Mouse (Mus musculus) frontal cortex, postnatal 36 days (tissue): ENCODE measurements around the gene Xkr7.

Experiments used
- DNase-seq, 2 experiments: peaks; one replicate each; pipeline ENCODE4 v3.0.0; 2022; ENCODE audit warnings: low spot score in 2 of 2

Xkr7 gene

GRCm38 (mm10) chr2:153031126-153032082 is at the start of gene Xkr7:
Xkr7 (plus strand) TSS chr2:153031852.
- DNase-seq, result no peak

DNA sequence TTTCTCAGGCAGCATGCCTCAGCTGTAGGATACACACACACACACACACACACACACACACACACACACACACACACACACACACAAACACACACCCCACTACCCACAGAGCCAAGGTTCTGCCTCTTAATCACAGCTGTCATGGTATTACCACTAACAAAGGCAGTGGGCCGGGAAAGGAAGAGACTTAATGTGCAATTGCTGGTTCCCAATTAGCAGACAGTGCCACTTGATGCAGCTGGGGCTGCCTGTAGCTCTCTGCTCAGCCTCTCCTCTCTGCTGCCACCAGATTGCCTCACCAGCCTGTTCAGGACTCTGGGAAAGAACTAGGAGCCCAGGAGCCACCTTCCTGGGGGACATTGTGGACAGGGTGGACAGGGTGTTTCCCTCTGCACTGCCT is 46.1 kb upstream of the Xkr7 start:
- DNase-seq, result no peak

- DNase-seq, result no peak
Observed at GRCm38 (mm10) chr2:152991529-152991928, 40.1 kb upstream of the Xkr7 start.

DNA sequence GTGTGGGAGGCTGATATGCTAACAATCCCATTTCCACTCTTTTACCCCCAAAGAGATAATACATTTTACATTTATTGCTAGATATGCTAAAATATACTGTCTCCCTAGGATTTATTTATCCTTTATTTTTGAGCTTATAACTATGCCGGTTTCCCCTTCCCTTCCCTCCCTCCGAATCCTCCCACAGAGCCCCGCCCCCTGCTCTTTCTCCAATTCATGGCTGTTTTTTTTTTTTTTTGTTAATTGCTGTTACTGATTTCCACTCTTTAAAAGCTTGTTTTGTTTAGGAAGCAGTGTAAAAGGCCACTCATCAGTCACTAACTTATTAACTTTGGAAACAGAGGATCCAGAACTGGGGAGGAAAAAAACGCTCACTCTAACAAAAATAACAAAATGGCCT is 34.6 kb upstream of the Xkr7 start:
- no peak for DNase-seq

DNA sequence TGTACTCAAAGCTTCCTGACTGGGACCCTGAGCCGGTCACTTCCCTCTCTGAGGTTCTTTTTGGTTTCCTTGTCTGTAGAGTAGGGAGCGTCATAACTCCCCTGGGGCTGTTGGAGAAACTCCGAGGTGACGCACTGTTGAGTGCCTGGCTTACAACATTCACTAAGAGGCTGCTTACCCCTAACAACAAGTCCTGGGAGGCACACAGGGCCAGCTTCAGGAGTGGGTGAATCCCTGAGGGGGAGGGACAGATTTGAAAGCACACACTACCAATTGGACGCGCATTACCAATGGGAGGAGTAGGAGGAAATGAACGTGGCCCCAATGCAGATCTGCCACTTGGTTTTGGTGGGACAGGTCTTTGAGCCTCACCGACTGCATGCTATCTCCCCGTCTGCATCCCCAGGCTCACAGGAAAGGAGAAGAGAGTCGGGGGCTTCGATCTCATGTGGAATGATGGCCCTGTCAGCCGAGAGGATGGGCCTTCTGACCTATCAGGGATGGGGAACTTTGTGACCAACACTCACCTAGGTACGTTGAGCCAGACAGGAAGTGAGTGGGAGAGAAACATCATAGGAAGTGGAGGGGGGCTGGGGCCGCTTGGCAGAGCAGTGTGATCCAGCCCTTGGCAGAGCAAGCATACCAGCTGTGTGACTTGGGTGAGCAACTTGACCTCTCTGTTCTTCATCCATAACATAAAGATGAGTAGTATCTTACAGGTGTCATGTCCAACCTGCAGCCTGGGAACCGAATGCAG is 29.0 kb upstream of the Xkr7 start:
- DNase-seq, result no peak

GRCm38 (mm10) chr2:153003681-153004338 is 27.8 kb upstream of the Xkr7 start:
- DNase-seq, result no peak

DNA sequence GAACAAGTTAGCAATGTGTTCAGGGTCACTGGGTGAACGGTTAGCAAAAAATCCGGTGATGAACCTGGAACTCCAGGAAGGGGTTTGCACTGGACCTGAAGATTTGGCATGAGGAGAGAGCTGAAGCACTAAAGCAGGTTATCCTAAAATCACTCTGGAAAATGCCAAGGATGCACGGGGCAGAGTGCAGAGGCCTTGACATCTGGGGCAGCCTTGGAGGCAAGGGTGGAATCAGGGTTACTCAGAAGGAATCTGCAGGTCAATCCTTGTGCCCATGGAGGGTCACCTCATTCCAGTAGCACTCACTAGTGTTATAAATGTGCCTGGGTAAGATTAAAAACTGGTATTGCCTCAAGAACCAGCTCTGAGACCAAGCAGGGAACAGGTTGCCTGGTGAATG is 25.7 kb upstream of the Xkr7 start:
- DNase-seq, result no peak

- DNase-seq, result no peak
Observed at GRCm38 (mm10) chr2:153009192-153009973, 22.3 kb upstream of the Xkr7 start.

- peak in 1 of 2 experiments; percentile 40 for DNase-seq
Observed at GRCm38 (mm10) chr2:153013724-153014515, 17.7 kb upstream of the Xkr7 start.

DNA sequence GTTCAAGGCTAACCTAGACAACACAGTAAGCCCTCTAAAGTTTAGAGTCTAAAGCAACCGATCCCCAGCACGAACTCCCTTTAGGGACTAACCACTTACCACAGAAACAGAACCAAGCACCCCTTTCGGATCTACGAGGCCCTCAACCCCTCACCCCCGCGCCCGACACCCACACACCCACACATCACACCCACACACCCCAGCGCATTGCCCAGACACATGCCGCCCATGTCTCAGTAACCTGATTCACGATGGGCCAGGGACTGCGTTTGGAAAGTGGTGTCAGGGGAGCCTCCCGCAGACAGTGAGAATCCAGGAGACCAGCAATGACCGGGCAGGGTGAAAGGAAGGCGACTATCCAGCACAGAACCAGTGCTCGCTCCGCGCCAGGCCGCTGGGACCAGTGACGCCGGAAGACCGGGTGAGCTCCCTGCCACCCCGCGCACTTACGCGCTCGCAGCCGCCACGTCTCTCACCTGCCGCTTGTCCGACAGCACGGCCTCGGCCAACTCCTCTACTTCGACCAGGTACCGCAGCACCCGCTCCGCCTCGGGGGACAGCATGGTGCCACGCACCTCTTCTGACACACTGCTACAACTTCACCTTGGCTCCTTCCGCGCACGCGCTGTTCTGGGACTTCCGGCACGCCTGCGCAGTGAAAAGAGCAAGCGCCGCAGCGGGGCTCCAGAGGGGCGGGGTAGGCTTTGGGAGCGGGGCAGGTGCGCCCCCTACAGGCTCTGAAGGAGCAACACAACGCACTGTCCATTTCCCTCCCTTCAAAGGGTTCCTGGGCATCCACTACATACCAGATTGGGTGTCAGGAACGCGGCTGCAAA is 16.7 kb upstream of the Xkr7 start, which contains the start of gene Pdrg1:
Pdrg1 (minus strand) TSS at position 670 of the 836 bp plus-strand sequence.
- peak; percentile 96 for DNase-seq

DNA sequence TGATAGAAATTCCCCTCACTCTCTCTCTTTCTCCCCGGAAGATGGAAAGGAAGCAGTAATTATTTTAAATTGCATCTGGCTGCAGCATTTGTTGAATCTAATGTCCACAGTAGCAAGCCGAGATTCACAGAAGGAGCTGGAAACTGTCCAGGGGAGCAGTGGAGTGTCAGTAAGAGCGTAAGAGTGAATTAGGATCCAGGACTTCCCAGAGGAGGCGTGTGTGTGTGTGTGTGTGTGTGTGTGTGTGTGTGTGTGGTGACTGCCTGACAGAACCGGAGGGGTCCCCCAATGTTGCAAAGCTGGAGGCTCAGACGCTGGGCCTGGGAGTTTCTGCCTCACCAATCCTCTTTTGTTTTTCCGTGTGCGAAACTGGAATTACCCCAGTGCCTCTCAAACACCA is 15.8 kb upstream of the Xkr7 start:
- no peak for DNase-seq

GRCm38 (mm10) chr2:153016786-153017185 is 14.9 kb upstream of the Xkr7 start:
- DNase-seq, result no peak

- no peak for DNase-seq
Observed at GRCm38 (mm10) chr2:153019355-153019754, 12.3 kb upstream of the Xkr7 start.

DNA sequence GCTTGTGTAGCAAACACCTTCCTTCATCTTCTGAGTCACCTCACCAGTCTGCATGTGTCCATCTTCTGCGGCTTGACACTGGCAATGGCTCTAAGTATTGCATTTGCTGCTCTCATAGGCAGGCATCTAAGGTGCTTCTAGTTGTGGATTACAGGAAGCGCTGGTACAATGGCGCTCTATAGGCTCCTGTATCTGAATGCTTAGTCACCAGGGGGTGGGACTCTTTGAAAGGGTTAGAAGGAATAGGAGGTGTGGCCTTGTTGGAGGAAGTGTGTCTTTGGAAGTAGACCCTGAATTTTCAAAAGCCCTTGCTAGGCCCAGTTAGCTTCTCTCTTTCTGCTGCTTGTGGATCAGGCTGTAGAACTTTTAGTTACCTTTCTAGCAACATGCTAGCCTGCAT is 10.5 kb upstream of the Xkr7 start:
- DNase-seq, result no peak

DNA sequence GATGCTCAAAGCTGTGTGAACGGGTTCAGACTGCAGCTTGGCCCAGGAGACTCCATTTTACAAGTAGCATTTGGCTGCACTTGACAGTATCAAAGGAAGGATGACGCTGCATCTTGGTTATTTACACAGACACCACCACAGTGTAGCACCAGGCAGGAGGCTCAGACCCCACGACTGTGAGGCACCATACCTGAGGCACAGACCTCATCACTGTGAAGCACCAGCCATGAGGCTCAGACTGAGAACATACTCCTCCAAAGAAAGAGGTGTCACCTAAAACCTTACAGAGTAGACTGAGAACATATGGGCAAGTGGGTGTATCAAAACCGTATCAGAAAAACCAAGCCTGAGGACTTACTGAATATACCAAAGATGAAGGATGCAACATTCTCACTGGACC is 8.8 kb upstream of the Xkr7 start:
- peak in 1 of 2 experiments; percentile 52 for DNase-seq

- DNase-seq, result no peak
Observed at GRCm38 (mm10) chr2:153026052-153026451, 5.6 kb upstream of the Xkr7 start.

- no peak for DNase-seq
Observed at GRCm38 (mm10) chr2:153027501-153027900, 4.2 kb upstream of the Xkr7 start.

GRCm38 (mm10) chr2:153030422-153030821 is 1.2 kb upstream of the Xkr7 start:
- DNase-seq, result no peak

DNA sequence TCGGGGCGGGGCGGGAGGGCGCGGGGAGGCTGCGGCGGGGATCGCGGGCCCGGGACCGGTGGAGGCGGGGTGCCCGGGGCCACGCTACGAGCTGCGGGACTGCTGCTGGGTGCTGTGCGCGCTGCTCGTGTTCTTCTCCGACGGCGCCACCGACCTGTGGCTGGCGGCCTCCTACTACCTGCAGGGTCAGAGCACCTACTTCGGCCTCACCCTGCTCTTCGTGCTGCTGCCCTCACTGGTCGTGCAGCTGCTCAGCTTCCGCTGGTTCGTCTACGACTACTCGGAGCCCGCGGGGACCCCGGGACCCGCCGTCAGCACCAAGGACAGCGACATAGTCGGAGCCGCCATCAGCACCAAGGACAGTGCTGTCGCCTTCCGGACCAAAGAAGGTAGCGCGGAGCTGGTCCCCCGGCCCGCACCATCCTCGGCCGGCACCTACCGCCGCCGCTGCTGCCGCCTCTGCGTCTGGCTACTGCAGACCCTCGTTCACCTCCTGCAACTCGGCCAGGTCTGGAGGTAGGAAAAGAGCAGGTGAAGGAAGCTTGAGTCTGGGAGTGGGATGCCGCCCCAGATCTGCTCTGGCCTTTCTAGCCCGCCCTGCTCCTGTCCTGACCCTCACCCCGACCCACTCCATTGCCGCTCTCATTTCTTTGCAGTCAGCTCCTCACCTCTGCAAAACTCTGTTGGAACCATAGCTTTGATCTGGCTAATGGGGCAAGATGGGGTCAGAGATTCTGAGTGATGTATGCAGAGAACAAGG is 611 bp downstream of the Xkr7 start:
- no peak for DNase-seq
